ENCODE assay signal across 15 mouse cellular contexts in genomic region chr11:109353391-109354235, GRCm38 (mm10). TPM values are rescaled to one million over a fixed set of nuclear protein-coding genes. Genes with fewer than 3 reads are reported as not detected.
DNase-seq lines count a peak whose midpoint lies in the region; ATAC-seq and TF ChIP-seq lines count a peak whose summit lies in the region.
"Had no signal": no experiment of that assay in that cellular context is flagged by ENCODE, and none has a peak within 500 bp of the region (broad histone marks: within the 10 kb centered on the region; RNA-seq: fewer than 3 reads in every experiment).

No protein-coding gene starts in this region.

- no peak for TF ChIP-seq POLR2A in cerebellum, adult 2 months (IDR thresholded peaks at IDR 0.05; ENCODE audit: borderline replicate concordance, insufficient read depth, low read length)
- TF ChIP-seq POLR2A in lung, adult 2 months (IDR thresholded peaks at IDR 0.05; ENCODE audit: borderline replicate concordance, extremely low read depth, low read depth, low read length): no peak
- no peak for TF ChIP-seq POLR2A in MEL (IDR thresholded peaks at IDR 0.05; ENCODE audit: control insufficient read depth in 1 of 2, insufficient read depth in 1 of 2, low read depth in 1 of 2, low read length in 2 of 2, poor library complexity in 1 of 2)

- H3K27ac ChIP-seq in cerebellum, adult 2 months (ENCODE audit: insufficient read depth, low read length): no peak overlapping the region
- H3K27ac ChIP-seq in lung, embryonic 14.5 days (ENCODE audit: low read depth): peak overlapping the region; percentile 48; the same call in 1 of the 2 replicates
- H3K27ac ChIP-seq in MEL (ENCODE audit: control insufficient read depth, low read depth, low read length): peak overlapping the region; percentile 32
- H3K27ac ChIP-seq: liver, embryonic 12.5 days had no signal

- peak; percentile 48 to 49 for DNase-seq in cerebellum, postnatal 10 days
- no peak for DNase-seq in cerebellum, adult 2 months
- peak; percentile 82 for DNase-seq in lung, embryonic 14.5 days
- DNase-seq in lung, adult 2 months: no peak
- peak; percentile 66 for DNase-seq in MEL (ENCODE audit: low read depth, low spot score)
- DNase-seq in urinary bladder, postnatal 14 days (ENCODE audit: low spot score): no peak
- no peak for DNase-seq in thymus, postnatal 36 days
- DNase-seq: forebrain, postnatal 0 days; heart, postnatal 14 days; thymus, adult 2 months had no signal

- TF ChIP-seq RAD21 in MEL (IDR thresholded peaks at IDR 0.05; ENCODE audit: low read depth, low read length): no peak

- TF ChIP-seq CTCF in cerebellum, adult 2 months (IDR thresholded peaks at IDR 0.05; ENCODE audit: borderline replicate concordance, insufficient read depth, low read depth, low read length): no peak
- TF ChIP-seq CTCF in lung, embryonic 14.5 days (IDR thresholded peaks at IDR 0.05; ENCODE audit: low read depth): no peak
- TF ChIP-seq CTCF in lung, adult 2 months (IDR thresholded peaks at IDR 0.05; ENCODE audit: insufficient read depth, low read length): no peak
- no peak for TF ChIP-seq CTCF in MEL (IDR thresholded peaks at IDR 0.05 in 2 of 3, conservative IDR thresholded peaks at IDR 0.05 in 1 of 3; ENCODE audit: control insufficient read depth in 1 of 3, insufficient read depth in 1 of 3, low read depth in 2 of 3, low read length in 3 of 3, poor library complexity in 1 of 3, severe bottlenecking in 1 of 3)

- H3K9ac ChIP-seq in lung, embryonic 14.5 days: no peak overlapping the region
- peak overlapping the region; percentile 53 for H3K9ac ChIP-seq in MEL (ENCODE audit: control insufficient read depth, low read depth, low read length, poor library complexity, severe bottlenecking)
- H3K9ac ChIP-seq: forebrain, postnatal 0 days; liver, embryonic 12.5 days had no signal

- no peaks in the 10 kb centered on the region for H3K27me3 ChIP-seq in cerebellum, adult 2 months (ENCODE audit: control insufficient read depth, insufficient read depth, low read length)
- no peaks in the 10 kb centered on the region for H3K27me3 ChIP-seq in lung, embryonic 14.5 days (ENCODE audit: insufficient read depth, low read length)
- no peaks in the 10 kb centered on the region for H3K27me3 ChIP-seq in MEL (ENCODE audit: control insufficient read depth in 1 of 2, insufficient read depth in 2 of 2, low read length in 2 of 2)
- H3K27me3 ChIP-seq: liver, embryonic 12.5 days; Patski had no signal

- H3K9me3 ChIP-seq in lung, embryonic 14.5 days (ENCODE audit: low read depth, low read length): no peaks in the 10 kb centered on the region
- H3K9me3 ChIP-seq in MEL (replicated peaks; ENCODE audit: insufficient read depth, low read length): no peaks in the 10 kb centered on the region
- H3K9me3 ChIP-seq: liver, embryonic 12.5 days had no signal

- WGBS in cerebellum, adult 2 months: 50% methylated on average over 12 of the region's 12 CpGs
- WGBS in lung, embryonic 14.5 days: 31% methylated on average over 12 of the region's 12 CpGs
- WGBS in lung, adult 2 months: 43% methylated on average over 12 of the region's 12 CpGs

- H3K4me1 ChIP-seq in cerebellum, adult 2 months (ENCODE audit: control insufficient read depth, insufficient read depth, low read length): peaks cover 26% of the 10 kb centered on the region
- peaks cover 19% of the 10 kb centered on the region for H3K4me1 ChIP-seq in lung, embryonic 14.5 days (ENCODE audit: insufficient read depth)
- H3K4me1 ChIP-seq in lung, adult 2 months (ENCODE audit: control insufficient read depth, insufficient read depth, low read length): peaks cover 15% of the 10 kb centered on the region
- peaks cover 26 to 30% of the 10 kb centered on the region in 2 experiments for H3K4me1 ChIP-seq in MEL (ENCODE audit: control insufficient read depth in 1 of 2, insufficient read depth in 2 of 2, low read length in 2 of 2)

- H3K4me2 ChIP-seq in lung, embryonic 14.5 days: no peak overlapping the region
- H3K4me2 ChIP-seq: liver, embryonic 12.5 days had no signal

- no peaks in the 10 kb centered on the region for H3K36me3 ChIP-seq in lung, embryonic 14.5 days (ENCODE audit: insufficient read depth)
- H3K36me3 ChIP-seq in MEL (ENCODE audit: control insufficient read depth in 1 of 2, insufficient read depth in 2 of 2, low read length in 2 of 2): peaks cover 0 to 23% of the 10 kb centered on the region in 2 experiments; a peak in 2 of 4 replicates
- H3K36me3 ChIP-seq: liver, embryonic 12.5 days had no signal

- no peak overlapping the region for H3K4me3 ChIP-seq in cerebellum, adult 2 months (replicated peaks; ENCODE audit: insufficient read depth, low read depth, low read length)
- H3K4me3 ChIP-seq in lung, embryonic 14.5 days (ENCODE audit: low read depth, low read length): no peak overlapping the region
- H3K4me3 ChIP-seq in lung, adult 2 months (replicated peaks; ENCODE audit: extremely low read depth, low read depth, low read length): no peak overlapping the region
- H3K4me3 ChIP-seq in MEL (ENCODE audit: control insufficient read depth in 1 of 2, insufficient read depth in 1 of 2, low read depth in 2 of 2, low read length in 2 of 2): peak overlapping the region in 1 of 2 experiments; percentile 23; a peak in 2 of 4 replicates
- H3K4me3 ChIP-seq: erythroblast, embryonic 14.5 days; liver, embryonic 12.5 days had no signal

- H3K79me2 ChIP-seq in MEL (ENCODE audit: control insufficient read depth, insufficient read depth, low read length, poor library complexity): no peaks in the 10 kb centered on the region

- peak; percentile 59 to 60; a peak in 3 of 4 replicates for TF ChIP-seq EP300 in MEL (IDR thresholded peaks at IDR 0.05; ENCODE audit: low read depth in 1 of 2, low read length in 2 of 2)

- ATAC-seq in lung, embryonic 14.5 days (ENCODE audit: insufficient read depth): peak; percentile 48
- ATAC-seq in megakaryocyte progenitor cell, adult 5-6 weeks (replicated peaks; ENCODE audit: poor library complexity): 0 out of 2 replicates have a peak, but pooled peaks have one; percentile 17
- ATAC-seq: forebrain, postnatal 0 days; inflammation-experienced regulatory T-cells, adult 6 months; liver, embryonic 12.5 days; Patski had no signal

TF ChIP-seq in MEL, 35 proteins besides CTCF, POLR2A, EP300 and RAD21 (continues in another document):
- TF ChIP-seq CHD1 (IDR thresholded peaks at IDR 0.05; ENCODE audit: low read depth, low read length) (no peak), TCF12 (IDR thresholded peaks at IDR 0.05; ENCODE audit: low read depth, low read length) (peak; percentile 37), ZNF384 (IDR thresholded peaks at IDR 0.05; ENCODE audit: low read depth, low read length) (no peak), ZMIZ1 (IDR thresholded peaks at IDR 0.05; ENCODE audit: low read depth, low read length) (no peak), ETS1 (IDR thresholded peaks at IDR 0.05; ENCODE audit: low read depth, low read length) (peak; percentile 55; the same call in 1 of the 2 replicates), MXI1 (IDR thresholded peaks at IDR 0.05; ENCODE audit: low read depth, low read length) (peak; percentile 53), NELFE (IDR thresholded peaks at IDR 0.05; ENCODE audit: low read depth, low read length) (no peak), HCFC1 (IDR thresholded peaks at IDR 0.05; ENCODE audit: low read depth, low read length) (no peak), USF2 (IDR thresholded peaks at IDR 0.05; ENCODE audit: borderline replicate concordance in 1 of 2, insufficient read depth in 1 of 2, low read depth in 1 of 2, low read length in 2 of 2) (no peak), JUND (IDR thresholded peaks at IDR 0.05; ENCODE audit: low read depth, low read length) (no peak), E2F4 (IDR thresholded peaks at IDR 0.05; ENCODE audit: borderline replicate concordance, low read depth, low read length) (no peak), USF1 (IDR thresholded peaks at IDR 0.05; ENCODE audit: low read depth, low read length) (no peak), GATA1 (IDR thresholded peaks at IDR 0.05; ENCODE audit: low read depth, low read length) (peak; percentile 71), MAZ (IDR thresholded peaks at IDR 0.05; ENCODE audit: low read depth, low read length) (no peak), NRF1 (IDR thresholded peaks at IDR 0.05; ENCODE audit: insufficient read depth, low read depth, low read length, poor library complexity, severe bottlenecking) (0 out of 2 replicates have a peak, but pooled peaks have one; percentile 29), BHLHE40 (IDR thresholded peaks at IDR 0.05; ENCODE audit: borderline replicate concordance, low read depth, low read length) (no peak), POLR2AphosphoS2 (IDR thresholded peaks at IDR 0.05; ENCODE audit: low read length) (no peak), CHD2 (IDR thresholded peaks at IDR 0.05; ENCODE audit: low read length) (no peak), MYB (IDR thresholded peaks at IDR 0.05; ENCODE audit: low read depth, low read length) (no peak), ZKSCAN1 (IDR thresholded peaks at IDR 0.05; ENCODE audit: low read depth, low read length) (no peak), ELF1 (IDR thresholded peaks at IDR 0.05; ENCODE audit: low read depth, low read length) (no peak), UBTF (IDR thresholded peaks at IDR 0.05; ENCODE audit: borderline replicate concordance, insufficient read depth, low read depth, low read length) (no peak), MAX (IDR thresholded peaks at IDR 0.05; ENCODE audit: low read length) (peak; percentile 31; the same call in 1 of the 2 replicates)

RNA-seq across cellular contexts. Expression of gene Gna13, which starts 9.0 kb away (rescaled TPM):
- 35.6 and 37.5 TPM in 2 replicates for polyA plus RNA-seq in cerebellum, adult 2 months (2012; rRNA removed)
- 30.7 and 33.8 TPM in 2 replicates for polyA plus RNA-seq in lung, embryonic 14.5 days (2014; fragmentation: Nextera tagmentation; extraction: Ambion mirVana)
- 39.3 and 42.6 TPM in 2 replicates for polyA plus RNA-seq in lung, adult 2 months (2012; rRNA removed)
- 56.6 and 57.0 TPM in 2 replicates for total RNA-seq in MEL (2012; rRNA removed)
- polyA plus RNA-seq in MEL (2012; ENCODE audit: insufficient read depth in 1 of 2, insufficient read length in 2 of 2, low read depth in 1 of 2, low replicate concordance in 2 of 2, missing spikeins in 1 of 2): 100 to 1,000 TPM in 1 of 2 experiments, 10 to 100 TPM in 1; 51.0 to 102 TPM
- 50.4 and 59.9 TPM in 2 replicates for total RNA-seq in megakaryocyte progenitor cell, adult 5-6 weeks (2015)
- 36.3 and 42.8 TPM in 2 replicates for total RNA-seq in megakaryocyte progenitor cell, adult 5-6 weeks (2017)

RNA-seq across cellular contexts. Expression of gene Rgs9, which starts 55.7 kb away (rescaled TPM):
- 5.3 and 6.2 TPM in 2 replicates for polyA plus RNA-seq in cerebellum, adult 2 months (2012; rRNA removed)
- 1.4 and 1.5 TPM in 2 replicates for polyA plus RNA-seq in lung, embryonic 14.5 days (2014; fragmentation: Nextera tagmentation; extraction: Ambion mirVana)
- 10.7 and 11.5 TPM in 2 replicates for polyA plus RNA-seq in lung, adult 2 months (2012; rRNA removed)
- not detected in 2 replicates for total RNA-seq in MEL (2012; rRNA removed)
- not detected for polyA plus RNA-seq in MEL (2012; ENCODE audit: insufficient read depth in 1 of 2, insufficient read length in 2 of 2, low read depth in 1 of 2, low replicate concordance in 2 of 2, missing spikeins in 1 of 2)
- 0.77 TPM in 1 of 2 replicates, not detected in the other for total RNA-seq in megakaryocyte progenitor cell, adult 5-6 weeks (2015)
- total RNA-seq in megakaryocyte progenitor cell, adult 5-6 weeks (2017): 0.07 TPM in 1 of 2 replicates, not detected in the other
- polyA plus RNA-seq: erythroblast, embryonic 14.5 days had no signal

Comparison
In these comparisons a context has a peak if more than half of its experiments do, and no peak if none do; other contexts are left out.
1. DNase-seq: peak in cerebellum, postnatal 10 days (2 of 2), lung, embryonic 14.5 days (single experiment) and MEL (single experiment); none in cerebellum, adult 2 months (0 of 2), lung, adult 2 months (single experiment), urinary bladder, postnatal 14 days (single experiment) and thymus, postnatal 36 days (0 of 2).